Mouse (Mus musculus): ENCODE results near the gene Akap10.
"Not testable (repeated sequence)": the region's sequence is repeated elsewhere in the genome, so short reads cannot be mapped to it uniquely, and the experiment has no call there.

The Akap10 gene

DNA sequence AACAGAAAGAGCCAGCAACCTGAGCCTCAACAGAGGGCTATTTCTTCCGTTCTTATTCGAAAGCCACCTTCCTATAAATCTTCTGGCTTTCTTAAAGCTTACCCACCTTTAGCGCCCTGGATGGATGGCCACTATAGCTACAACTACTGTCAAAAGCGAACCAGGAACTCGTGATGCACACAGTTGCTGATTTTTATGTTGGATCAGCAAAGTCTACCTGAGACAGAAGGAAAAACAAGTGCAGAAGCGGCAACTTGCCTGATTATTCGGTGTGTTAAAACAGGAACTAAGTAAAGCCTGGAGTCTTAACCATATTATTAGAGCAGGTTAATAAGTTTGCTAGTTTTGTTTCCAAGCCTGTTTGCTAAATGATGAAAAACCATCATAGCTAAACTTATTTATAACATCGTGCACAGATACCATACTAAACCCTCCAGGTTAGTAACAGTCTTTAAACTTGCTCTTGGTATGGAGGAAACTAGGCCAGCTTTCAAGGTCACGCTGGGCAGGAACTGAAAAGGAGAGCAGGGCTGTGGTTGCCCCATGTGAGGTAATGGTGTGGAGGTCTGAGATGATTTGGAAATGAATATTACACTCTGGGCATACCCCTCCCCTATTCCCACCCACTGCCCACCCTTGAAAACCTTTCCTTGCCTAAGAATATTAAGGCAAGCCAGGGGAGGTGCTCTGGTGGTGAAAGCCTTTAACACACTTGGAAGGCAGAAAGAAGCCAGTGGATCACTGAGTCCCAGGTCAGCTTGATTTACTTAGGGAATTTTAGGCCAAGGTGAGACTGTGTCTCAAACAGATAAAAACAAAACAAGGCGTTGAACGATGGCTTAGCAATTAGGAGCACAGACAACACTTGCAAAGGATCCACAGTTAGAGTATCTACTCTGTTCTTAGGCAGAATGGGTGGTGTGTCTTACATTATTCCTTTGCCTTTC is 861 bp upstream of the Akap10 start:
- DNase-seq: peak; percentile 14

DNA sequence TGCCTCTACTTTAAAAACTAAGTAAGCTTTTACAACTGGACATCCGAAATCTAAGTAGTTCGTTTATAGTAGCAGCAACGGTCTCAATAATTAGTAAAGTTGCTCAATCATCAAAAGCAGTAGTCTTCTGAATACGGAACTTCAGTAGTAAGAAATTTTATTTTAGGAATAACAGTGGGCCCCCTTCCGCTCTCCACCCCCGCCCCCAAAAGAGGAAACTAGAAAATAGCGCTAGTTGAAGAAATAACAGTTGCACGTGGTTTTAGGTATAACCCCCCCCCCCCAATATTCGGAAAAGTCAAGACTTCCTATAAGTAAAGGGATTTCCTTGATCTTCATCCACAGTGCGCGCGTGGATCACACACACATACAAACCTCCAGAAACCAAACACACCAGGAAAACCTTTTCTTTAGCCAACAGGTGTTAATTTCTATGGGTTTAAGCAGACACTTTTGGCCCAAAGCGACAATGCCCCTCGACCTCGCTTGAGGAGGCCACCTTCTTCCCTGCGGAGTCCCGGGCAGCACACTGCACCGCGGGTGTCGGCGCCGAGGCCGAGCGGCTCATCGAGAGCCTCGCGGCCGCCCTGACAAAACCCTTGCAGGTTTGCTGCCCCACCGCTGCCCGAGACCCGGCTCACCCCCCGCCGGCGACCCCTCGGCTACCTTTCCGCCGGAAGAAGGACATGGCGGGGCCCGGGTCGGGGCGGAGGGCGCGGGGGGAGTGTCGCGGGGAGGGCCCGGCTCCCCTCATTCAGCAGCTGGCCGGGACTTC is 542 bp downstream of the Akap10 start:
- DNase-seq: no peak

DNA sequence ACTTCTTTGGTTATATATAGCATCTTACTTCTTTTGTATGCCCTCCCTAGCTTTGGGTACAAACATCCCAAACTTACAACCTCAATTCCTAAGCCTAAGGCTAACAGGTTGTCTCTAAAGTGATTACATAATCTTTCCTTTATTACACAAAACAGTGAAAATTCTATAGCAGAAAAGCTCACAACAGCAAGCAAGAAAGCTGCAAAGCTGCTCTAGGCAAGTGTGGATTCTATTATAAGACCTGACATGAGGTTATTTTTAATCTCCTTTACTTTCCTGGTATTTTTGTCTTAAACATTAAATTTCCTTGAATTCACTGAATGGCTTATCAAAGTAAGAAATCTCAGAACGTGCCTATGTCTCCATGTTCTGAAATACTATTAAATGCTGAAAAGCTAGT is 6.7 kb downstream of the Akap10 start:
- DNase-seq: no peak

DNA sequence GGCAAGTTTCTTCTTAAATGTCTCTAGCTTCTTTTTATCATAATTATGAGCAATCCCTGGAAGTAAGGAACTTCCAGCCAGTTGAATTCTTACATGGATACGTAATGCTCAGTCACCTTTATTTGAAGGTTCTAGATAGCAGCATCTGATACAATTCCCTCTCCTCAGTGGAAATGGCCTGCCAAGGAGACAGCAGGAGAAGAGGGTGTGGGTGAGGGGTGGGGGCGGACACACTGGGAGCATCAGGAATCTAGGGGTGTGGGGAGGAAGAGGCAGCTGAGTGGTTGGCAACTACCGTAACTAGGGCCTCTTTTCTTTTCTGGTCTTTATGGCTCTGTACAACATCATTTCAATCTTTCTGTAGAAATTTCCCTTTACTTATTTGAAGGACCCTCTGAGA is 10.3 kb downstream of the Akap10 start:
- DNase-seq: no peak

DNA sequence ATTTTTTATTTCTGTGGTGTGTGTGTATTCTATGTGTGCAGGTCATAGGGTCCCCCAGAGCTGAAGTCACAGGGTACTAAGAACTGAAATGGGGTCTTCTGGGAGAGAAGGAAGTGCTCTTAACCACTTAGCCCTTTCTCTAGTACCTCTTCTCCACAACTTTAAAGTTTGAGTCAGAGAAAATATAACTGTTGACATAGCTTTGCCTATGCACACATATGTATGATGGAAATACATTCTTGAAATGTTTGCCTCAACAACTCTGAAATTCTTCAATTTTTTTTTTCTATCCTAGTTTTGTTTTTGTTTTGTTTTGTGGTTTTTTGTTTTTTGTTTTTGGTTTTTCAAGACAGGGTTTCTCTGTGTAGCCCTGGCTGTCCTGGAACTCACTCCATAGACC is 21.7 kb downstream of the Akap10 start:
- no peak for DNase-seq

DNA sequence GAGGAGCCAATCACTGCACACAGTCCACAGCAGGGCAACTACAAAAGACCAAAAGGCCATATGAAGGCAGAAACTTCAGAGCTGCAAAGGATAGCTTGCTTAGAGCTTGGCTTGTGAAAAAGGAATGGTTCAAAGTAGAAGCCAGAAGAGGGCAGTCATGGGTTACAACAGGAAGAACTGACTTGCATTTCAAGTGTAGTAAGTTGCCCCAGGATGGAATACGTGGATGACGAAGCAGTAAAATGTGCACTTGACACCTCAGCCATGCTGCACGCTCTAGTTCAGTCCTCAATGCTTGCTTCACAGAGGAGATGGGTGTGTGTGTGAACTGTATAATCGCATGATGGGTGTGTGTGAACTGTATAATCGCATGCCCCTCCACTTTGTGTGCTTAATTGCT is 47.9 kb downstream of the Akap10 start:
- DNase-seq: no peak

DNA sequence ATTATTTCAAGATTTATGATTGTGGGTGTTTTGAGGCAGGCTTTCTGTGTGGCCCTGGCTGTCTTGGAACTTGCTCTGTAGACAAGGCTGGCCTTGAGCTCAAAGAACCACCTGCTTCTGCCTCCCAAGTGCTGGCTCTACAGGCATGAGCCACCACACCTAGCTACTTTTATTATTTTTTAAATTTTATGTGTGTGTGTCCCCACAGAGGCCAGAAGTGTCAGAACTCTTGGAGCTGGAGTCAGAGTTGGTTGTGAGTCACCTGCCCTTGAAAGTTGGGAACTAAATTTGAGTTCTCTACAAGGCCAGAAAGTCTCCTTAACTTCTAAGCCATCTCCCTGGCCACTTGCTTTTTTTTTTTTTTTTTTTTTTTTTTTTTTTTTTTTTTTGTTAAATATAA is 50.1 kb downstream of the Akap10 start:
- no peak for DNase-seq

DNA sequence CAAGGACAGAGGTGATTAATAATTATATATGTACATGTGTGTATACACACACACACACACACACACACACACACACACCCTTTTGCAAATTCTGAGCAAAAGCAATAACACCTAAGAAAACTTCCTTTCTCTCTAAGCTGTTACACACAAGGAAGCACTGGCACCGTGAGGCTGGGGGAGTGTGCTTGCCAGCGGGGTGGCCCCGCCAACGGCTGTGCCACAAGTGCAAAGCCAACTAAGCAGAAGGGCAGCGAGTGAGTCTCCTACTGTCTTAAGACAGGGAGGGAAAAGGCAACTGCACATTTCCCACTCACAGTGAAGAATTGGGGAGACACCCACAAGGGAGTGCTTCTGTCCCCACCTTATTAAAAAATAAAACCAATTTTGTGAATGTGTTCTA is 58.2 kb downstream of the Akap10 start:
- DNase-seq: no peak

DNA sequence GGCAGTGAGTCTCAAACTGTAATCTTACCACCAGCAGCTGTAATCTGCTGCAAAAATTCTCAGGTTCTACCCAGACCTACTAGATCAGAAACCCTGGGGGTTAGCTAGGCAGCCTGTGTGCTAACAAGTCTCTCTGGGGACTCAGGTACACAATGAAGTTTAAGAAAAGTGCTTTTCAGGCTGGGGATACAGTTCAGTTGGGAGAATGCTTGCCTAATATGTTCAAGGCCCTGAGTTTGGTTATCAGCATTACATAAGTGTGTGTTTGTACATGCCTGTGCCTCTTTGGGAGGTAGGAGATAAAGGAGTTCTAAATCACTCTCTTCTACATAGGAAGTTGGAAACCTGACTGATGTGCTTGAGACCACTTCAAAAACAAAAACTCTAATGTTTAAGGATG is 63.2 kb downstream of the Akap10 start:
- DNase-seq: no peak

DNA sequence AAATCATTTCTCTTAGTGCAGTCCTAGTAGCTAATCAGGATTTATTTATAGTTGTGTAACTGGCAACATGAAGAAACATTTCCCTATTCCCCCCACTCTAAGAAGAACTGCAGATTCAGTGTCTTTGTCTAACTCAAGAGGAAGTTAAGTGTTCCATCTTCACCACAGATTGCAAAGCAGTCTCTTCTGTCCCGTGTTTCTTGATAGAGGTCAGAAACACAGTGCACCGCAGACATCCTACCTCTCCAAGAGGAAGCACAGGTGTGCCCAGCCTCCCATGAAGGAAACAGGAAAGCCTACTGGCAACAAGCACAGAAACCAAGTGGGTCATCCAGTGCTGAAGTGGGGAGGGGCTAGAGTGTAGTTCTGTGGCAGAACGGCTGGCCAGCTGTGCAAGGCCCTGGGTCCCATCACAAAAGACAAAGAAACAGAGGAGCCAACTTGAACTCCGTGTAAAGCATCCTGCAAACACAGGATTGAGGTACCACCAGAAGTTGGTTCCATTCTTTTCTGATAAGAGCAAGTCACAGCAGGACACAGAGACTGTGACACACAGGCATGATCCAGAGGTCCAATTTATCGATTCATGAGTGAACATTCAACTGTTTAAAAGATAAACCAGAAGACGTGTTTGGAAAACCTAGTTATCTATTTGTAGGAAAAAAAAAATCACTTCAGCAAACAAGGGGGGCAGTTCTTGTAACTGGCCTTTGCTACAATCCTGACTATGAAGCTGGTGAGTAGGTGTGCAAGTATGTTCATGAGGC is 68.1 kb downstream of the Akap10 start:
- no peak for DNase-seq

DNA sequence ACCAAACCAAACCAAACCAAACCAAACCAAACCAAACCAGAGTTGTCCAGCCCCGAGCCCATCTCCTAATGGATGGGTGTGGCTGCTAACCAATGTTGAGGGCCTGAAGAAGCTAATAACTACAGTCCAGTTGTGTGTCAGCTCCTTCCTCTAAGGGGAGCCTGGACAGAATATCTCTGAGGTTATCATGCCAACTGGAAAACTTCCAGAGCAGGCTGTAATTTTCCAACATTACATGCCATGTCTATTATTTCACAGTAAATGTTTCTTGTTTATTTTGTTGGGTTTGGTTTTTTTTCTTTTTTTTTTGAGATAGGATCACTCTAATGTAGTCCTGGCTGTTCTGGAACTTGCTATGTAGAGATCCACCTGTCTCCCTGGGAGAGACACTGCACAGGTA is 70.7 kb downstream of the Akap10 start:
- DNase-seq: no peak

DNA sequence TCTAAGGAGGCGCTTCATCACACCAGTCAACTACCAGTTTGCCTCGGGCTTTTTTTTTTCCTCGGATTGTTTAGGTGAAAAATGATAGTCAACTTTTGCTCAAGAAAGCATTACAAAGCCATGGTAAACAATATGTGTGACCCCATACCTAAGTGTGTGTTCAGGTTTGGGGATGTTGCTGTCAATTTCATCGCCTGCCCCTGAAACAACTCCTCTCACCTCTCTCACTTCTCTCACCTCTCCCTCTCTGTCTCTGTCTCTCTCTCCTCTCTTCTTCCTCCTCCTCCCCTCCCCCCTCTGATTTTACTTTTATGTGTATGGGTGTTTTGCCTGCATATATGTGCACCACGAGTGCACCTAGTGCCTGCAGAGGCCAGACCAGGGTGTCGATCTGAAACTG is 74.5 kb downstream of the Akap10 start:
- peak; percentile 11 for DNase-seq

DNA sequence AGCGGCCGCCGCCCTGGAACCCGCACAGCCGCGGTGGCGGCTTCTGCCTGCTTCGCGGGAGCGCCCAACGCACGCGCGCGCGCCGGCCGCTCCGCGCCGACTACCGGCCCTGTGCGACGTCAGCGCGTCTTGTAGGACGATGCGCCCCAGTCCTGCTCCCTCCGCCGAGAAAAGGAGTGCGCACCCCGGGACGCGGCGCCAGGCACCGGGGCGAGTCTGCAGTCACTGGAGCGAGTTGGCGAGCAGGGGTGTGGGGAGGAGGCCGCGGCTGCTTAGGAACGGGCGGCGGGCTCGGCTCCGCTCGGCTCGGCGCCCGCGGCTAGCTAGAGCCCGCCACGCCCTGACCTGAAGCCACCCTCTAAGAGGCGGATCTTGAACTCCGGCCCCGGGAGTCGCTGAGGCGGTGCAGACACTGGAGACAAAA is 75.1 kb downstream of the Akap10 start, which contains the start of gene Ulk2:
TSS of gene Ulk2 (minus strand) at position 86 of the 424 bp plus-strand sequence.
- peak; percentile 90 for DNase-seq

DNA sequence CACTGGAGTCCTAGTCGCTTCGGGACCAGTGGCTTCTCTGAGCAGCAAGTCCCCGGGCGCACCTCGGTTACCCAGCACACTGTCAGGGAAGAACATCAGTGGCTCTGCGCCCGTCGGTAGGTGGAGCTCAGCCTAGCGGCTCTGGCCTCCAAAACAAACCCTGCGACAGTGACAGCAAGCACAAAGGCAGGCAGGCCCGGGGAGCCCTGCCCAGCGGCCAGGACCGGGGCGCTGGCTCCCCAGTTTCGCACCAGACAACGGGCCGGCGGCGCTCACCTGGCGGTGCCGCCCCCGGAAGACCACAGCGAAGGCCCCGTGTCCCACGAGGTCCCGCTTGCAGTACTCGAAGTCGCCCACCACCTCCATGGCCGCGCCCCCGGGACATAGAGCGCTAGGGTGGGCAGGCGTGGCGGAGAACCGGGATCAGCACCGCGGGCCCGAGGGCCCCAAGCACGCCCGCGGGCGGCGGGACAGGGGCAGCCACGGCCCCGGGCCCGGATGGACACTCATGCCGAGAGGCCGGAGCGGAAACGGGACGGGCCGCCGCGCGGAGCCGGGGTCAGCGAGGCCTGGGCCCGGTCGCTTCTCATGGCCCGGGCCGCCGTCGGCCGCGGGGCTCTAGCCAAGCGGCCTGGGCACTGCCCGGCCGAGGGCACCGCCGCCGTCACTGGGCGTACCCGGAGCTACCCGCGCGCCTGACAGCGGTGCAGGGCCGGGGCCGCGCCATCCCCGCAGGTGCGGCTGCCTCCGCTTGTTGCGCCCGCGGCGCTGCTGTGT is 75.7 kb downstream of the Akap10 start:
- DNase-seq: peak; percentile 88

DNA sequence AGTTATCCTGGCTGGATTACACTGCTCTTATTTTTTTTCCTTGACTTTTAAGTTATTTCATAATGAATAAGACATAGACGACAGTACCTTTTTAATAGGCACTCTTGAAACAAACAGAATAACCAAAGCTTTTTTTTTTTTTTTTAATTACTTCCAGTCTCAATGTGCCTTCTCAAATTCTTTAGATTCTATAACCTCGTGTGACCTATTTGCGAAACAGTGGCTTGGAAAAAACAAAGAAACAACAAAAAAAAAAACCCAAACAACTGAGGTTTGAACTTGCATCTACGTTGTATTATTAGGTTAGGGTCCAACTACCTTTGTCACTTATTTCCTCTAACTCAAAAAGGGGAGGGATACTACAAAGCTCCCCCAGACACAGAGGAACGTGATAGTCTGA is 76.4 kb downstream of the Akap10 start:
- DNase-seq: no peak

DNA sequence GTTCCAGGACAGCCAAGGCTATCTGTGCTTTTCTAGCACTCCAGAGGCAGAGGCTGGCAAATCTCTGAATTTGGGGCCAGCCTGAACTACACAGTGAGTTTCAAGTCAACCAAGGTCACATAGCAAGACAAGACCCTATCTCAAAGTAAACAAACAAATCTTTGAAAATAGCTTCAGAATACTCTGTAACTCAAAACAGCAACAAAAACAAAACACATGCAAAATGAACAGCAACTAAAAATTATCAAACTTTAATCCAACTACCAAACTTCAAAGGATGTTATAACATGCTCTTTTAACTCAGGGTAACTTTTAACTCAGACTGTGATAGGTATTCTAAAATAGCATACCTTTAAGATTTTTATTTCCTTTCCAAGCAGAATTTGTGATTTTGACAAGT is 77.1 kb downstream of the Akap10 start:
- DNase-seq: no peak

DNA sequence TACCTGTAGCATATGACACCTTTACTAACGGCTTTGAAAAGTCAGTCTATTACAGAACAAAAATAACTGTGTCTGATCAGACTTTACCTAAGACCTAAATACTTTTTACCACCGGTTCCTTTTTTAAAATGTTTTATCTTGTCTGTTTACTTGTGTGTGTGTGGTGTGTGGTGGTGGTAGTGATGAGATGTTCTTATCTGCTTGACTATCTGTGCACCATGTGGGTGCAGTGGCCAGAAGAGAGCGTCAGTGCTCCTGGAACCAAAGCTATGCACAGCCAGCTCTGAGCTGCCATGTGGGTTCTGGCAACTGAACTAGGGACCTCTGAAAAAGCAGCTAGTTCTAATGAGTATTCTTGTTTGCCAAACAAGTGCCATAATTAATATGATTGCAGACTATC is 78.9 kb downstream of the Akap10 start:
- peak; percentile 33 for DNase-seq

DNA sequence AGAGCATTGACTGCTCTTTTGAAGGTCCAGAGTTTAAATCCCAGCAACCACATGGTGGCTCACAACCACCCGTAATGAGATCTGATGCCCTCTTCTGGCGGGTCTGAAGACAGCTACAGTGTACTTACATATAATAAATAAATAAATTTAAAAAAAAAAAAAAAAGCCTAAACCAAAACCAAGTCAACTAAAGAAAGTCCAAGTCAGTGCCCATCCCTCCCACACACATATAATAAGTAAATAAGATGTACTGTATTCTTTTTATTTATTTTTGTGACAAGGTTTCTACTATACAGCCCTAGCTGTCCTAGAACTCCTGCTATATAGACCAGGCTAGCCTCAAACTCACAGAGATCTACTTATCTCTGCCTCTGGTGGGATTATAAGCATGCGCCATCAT is 89.4 kb downstream of the Akap10 start:
- not testable (repeated sequence) for DNase-seq

DNA sequence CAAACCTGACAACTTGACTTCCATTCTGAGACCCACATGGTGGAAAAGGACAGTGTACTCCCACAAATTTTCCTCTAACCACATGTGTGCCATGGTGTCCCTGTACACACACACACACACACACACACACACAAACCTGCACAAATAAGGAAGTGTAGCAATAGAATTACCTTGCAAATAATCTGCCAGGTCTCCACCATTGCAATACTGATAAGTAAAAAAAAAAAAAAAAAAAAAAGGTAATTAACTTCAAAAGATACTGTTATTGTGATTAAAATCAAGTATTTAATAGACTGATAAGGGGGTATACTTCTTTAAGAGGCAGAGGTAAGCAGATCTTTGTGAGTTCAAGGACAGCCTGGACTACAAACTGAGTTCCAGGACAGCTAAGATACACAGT is 90.1 kb downstream of the Akap10 start:
- DNase-seq: no peak

DNA sequence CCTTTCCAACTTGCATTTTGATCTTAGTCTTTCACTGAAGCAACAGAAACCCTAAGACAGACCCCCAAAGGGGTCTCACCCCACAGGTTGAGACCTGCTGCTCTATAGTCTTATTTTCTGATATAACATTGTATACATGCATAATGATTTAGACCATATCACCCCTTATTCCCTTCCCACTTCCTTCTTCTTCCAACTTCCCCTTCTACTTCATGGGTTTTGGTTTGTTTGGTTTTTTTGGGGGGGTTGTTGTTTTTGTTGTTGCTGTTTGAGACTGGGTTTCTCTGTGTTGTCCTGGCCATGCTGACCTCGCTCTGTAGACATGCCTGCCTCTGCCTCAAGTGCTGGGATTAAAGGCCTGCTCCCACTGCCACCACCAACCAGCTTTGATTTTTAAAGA is 90.9 kb downstream of the Akap10 start:
- DNase-seq: no peak
